Mouse (Mus musculus): ENCODE data around the gene Car15. TPM values are rescaled to one million over a fixed set of nuclear protein-coding genes. Genes with fewer than 3 reads are reported as not detected.

The Car15 gene
- polyA plus RNA-seq, 1 experiment: 1.2 TPM

GRCm38 (mm10) chr16:17794047-17794446, 44.1 kb downstream of the Car15 start:
- Histone ChIP-seq H3K4me3 (no peak overlapping the region), H3K36me3 (ENCODE audit: control insufficient read depth, insufficient read depth) (peaks cover 8% of the 10 kb centered on the region), H3ac (ENCODE audit: control insufficient read depth, insufficient read length) (no peak overlapping the region), H3K79me2 (ENCODE audit: control insufficient read depth, insufficient read depth) (peaks cover 5% of the 10 kb centered on the region), H3K4me2 (ENCODE audit: low read depth) (no peak overlapping the region), H3K27me3 (ENCODE audit: control insufficient read depth, insufficient read depth, insufficient read length) (no peaks in the 10 kb centered on the region)
- TF ChIP-seq MYOD1 (IDR thresholded peaks at IDR 0.05; ENCODE audit: control insufficient read depth in 1 of 3, insufficient read length in 2 of 3, low read depth in 2 of 3): no peak
- TF ChIP-seq E2F4 (IDR thresholded peaks at IDR 0.05; ENCODE audit: insufficient read depth): no peak

- Histone ChIP-seq H3K27me3 (ENCODE audit: control insufficient read depth, insufficient read depth, insufficient read length) (no peaks in the 10 kb centered on the region), H3ac (ENCODE audit: control insufficient read depth, insufficient read length) (no peak overlapping the region), H3K36me3 (ENCODE audit: control insufficient read depth, insufficient read depth) (peaks cover 20% of the 10 kb centered on the region), H3K4me3 (no peak overlapping the region), H3K79me2 (ENCODE audit: control insufficient read depth, insufficient read depth) (no peaks in the 10 kb centered on the region), H3K4me2 (ENCODE audit: low read depth) (no peak overlapping the region)
- TF ChIP-seq MYOD1 (IDR thresholded peaks at IDR 0.05; ENCODE audit: control insufficient read depth in 1 of 3, insufficient read length in 2 of 3, low read depth in 2 of 3): peak; percentile 12 to 71 (median 64)
- no peak for TF ChIP-seq POLR2A (IDR thresholded peaks at IDR 0.05; ENCODE audit: insufficient read length, low read depth)
Measured at GRCm38 (mm10) chr16:17792728-17793127, 45.4 kb downstream of the Car15 start.

- H3K4me3 ChIP-seq: no peak overlapping the region
- no peak for TF ChIP-seq POLR2A (IDR thresholded peaks at IDR 0.05; ENCODE audit: insufficient read length, low read depth)
- no peak for TF ChIP-seq E2F4 (IDR thresholded peaks at IDR 0.05; ENCODE audit: insufficient read depth)
- TF ChIP-seq SRF (IDR thresholded peaks at IDR 0.05; ENCODE audit: control insufficient read depth, insufficient read length, low read depth): no peak
- no peak for TF ChIP-seq MAX (IDR thresholded peaks at IDR 0.05; ENCODE audit: low read depth)
- no peak for TF ChIP-seq TCF3 (IDR thresholded peaks at IDR 0.05; ENCODE audit: insufficient read length, low read depth)
- H3K27me3 ChIP-seq (ENCODE audit: control insufficient read depth, insufficient read depth, insufficient read length): no peaks in the 10 kb centered on the region
- no peaks in the 10 kb centered on the region for H3K79me2 ChIP-seq (ENCODE audit: control insufficient read depth, insufficient read depth)
- H3K36me3 ChIP-seq (ENCODE audit: control insufficient read depth, insufficient read depth): peaks cover 25% of the 10 kb centered on the region
- no peak overlapping the region for H3ac ChIP-seq (ENCODE audit: control insufficient read depth, insufficient read length)
- H3K4me2 ChIP-seq (ENCODE audit: low read depth): no peak overlapping the region
Measured at GRCm38 (mm10) chr16:17785337-17785736, 52.8 kb downstream of the Car15 start.

Other genes with a start within 250 kb of the Car15 start
- 15.2 TPM for gene Smpd4, start 219.0 kb downstream of the Car15 start, polyA plus RNA-seq (2012; fragmentation: generic; extraction: Trizol)
- gene Ccdc74a, start 191.9 kb downstream of the Car15 start, polyA plus RNA-seq (2012; fragmentation: generic; extraction: Trizol): 1.5 TPM
- gene Med15, start 105.5 kb downstream of the Car15 start, polyA plus RNA-seq (2012; fragmentation: generic; extraction: Trizol): 42.9 TPM
- 107 TPM for gene Klhl22, start 78.7 kb downstream of the Car15 start, polyA plus RNA-seq (2012; fragmentation: generic; extraction: Trizol)
- 25.9 TPM for gene Scarf2, start 41.1 kb downstream of the Car15 start, polyA plus RNA-seq (2012; fragmentation: generic; extraction: Trizol)
- 0.02 TPM for gene B830017H08Rik, start 5.2 kb downstream of the Car15 start, polyA plus RNA-seq (2012; fragmentation: generic; extraction: Trizol)
- gene Gm20518, start 53.3 kb upstream of the Car15 start, polyA plus RNA-seq (2012; fragmentation: generic; extraction: Trizol): 0.08 TPM
- 0.07 TPM for gene Tssk1, start 55.9 kb upstream of the Car15 start, polyA plus RNA-seq (2012; fragmentation: generic; extraction: Trizol)
- gene Dgcr2, start 60.2 kb upstream of the Car15 start, polyA plus RNA-seq (2012; fragmentation: generic; extraction: Trizol): 42.8 TPM
- 0.07 TPM for gene Tssk2, start 60.3 kb upstream of the Car15 start, polyA plus RNA-seq (2012; fragmentation: generic; extraction: Trizol)
- gene Ess2, start 73.0 kb upstream of the Car15 start, polyA plus RNA-seq (2012; fragmentation: generic; extraction: Trizol): 17.4 TPM
- gene Gsc2, start 76.7 kb upstream of the Car15 start, polyA plus RNA-seq (2012; fragmentation: generic; extraction: Trizol): not detected
- 72.5 TPM for gene Slc25a1, start 89.9 kb upstream of the Car15 start, polyA plus RNA-seq (2012; fragmentation: generic; extraction: Trizol)
- gene Vpreb2, start 142.1 kb upstream of the Car15 start, polyA plus RNA-seq (2012; fragmentation: generic; extraction: Trizol): not detected
- 67.2 TPM for gene Dgcr6, start 214.5 kb upstream of the Car15 start, polyA plus RNA-seq (2012; fragmentation: generic; extraction: Trizol)

Measured in myocyte (in vitro differentiated cells).